Mouse (Mus musculus) cerebral cortex, adult 2 months (tissue): ENCODE measurements around the gene Krt24.

Experiments
- WGBS: fragments of 180-500 bp; shearing (Covaris S2); methylation state at CpG from one replicate; pipeline ENCODE4 v1.1.7; 2018; 5-methylcytosine and 5-hydroxymethylcytosine counted together

Gene Krt24

GRCm38 (mm10) chr11:99284833-99285312, at the start of gene Krt24:
Krt24 (minus strand) TSS chr11:99285262.
- 70% methylated on average over 11 of the region's 11 CpGs for WGBS

- 42% methylated on average over 13 of the region's 13 CpGs for WGBS
These were observed 48.4 kb upstream of the Krt24 start for GRCm38 (mm10) chr11:99333426-99333825.

- 76% methylated on average over 2 of the region's 2 CpGs for WGBS
These were observed 44.6 kb upstream of the Krt24 start for GRCm38 (mm10) chr11:99329655-99330054.

GRCm38 (mm10) chr11:99322851-99323250, 37.8 kb upstream of the Krt24 start, which contains the start of gene Krt25:
Krt25 (minus strand) TSS chr11:99322951.
- WGBS, result 93% methylated on average over 11 of the region's 11 CpGs

DNA sequence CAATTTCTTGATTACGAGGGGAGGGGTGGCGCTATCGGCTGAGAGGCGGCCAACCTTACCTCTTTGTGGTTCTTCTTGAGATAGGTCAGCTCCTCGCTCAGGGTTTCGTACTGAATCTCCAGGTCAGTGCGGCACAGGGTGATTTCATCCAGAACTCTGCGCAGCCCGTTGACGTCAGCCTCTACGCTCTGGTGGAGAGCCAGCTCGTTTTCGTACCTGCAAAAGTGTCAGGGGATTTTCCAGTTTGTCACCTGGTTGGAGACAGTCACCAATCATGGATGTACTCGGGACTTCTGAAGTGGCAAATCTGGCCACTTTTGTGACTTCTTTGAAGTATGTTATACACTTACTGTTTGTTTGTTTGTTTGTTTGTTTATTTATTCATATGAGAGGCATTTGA, 36.0 kb upstream of the Krt24 start:
- WGBS, result 93% methylated on average over 14 of the region's 14 CpGs

- WGBS, result 70% methylated on average over 9 of the region's 9 CpGs
These were observed 34.1 kb upstream of the Krt24 start for GRCm38 (mm10) chr11:99319127-99319526.

GRCm38 (mm10) chr11:99316543-99316942, 31.5 kb upstream of the Krt24 start:
- 70% methylated on average over 8 of the region's 8 CpGs for WGBS

- 96% methylated on average over 2 of the region's 2 CpGs for WGBS
These were observed 29.5 kb upstream of the Krt24 start for GRCm38 (mm10) chr11:99314594-99314993.

DNA sequence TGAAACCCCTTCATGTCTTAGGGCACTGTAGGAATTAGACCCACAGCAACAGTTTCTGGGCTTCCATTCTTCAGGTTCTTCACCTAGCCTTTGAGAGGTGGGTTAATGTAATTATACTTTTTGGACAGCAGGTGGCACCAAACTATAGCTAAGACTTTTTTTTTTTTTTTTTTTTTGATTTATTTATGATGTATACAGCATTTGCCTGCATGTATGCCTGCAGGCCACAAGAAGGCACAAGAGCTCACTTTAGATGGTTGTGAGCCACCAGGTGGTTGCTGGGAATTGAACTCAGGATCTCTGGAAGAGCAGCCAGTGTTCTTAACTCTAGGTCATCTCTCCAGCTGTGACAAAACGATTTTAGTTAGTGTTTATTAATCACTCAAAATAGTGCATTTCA, 25.8 kb upstream of the Krt24 start:
- WGBS, result 89% methylated on average over 1 of the region's 1 CpGs

DNA sequence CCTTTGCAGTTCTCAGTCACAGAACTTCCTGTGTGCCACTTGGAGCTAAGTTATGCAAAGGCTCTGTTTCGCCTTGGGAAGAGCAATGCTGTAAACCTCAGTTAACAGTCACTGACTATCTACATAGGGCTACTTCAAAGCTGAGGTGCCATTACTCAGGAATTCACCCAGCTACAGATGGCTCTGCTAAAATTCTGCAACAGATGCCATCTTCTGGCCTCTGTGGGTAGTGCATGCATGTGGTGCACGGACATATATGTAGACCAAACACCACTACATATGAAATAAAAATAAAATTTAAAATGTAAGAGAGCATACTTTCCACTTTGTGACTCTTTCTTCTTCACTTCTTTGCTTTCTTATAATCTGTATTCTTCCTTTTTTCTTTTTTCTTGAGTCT, 22.5 kb upstream of the Krt24 start:
- WGBS, result 41% methylated on average over 2 of the region's 2 CpGs

DNA sequence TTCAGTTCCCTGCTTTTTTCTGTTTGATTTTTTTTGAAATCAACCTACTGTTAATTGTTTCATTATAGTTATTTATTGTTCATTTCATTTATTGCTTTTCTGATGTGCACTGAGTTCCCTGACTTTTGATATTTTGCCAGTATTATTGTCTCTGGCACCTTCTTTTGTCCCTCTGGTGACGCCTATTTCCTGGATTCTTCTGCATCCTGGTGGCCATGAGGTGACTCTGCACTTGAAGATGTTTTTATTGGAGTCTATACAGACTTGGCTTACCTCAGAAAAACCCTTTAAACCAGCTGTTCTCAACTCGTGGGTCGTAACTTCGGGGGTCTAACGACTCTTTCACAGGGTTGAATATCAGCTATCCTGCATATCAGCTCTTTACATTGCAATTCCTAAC, 10.0 kb upstream of the Krt24 start:
- 54% methylated on average over 5 of the region's 5 CpGs for WGBS

- WGBS, result 58% methylated on average over 5 of the region's 5 CpGs
These were observed 7.8 kb upstream of the Krt24 start for GRCm38 (mm10) chr11:99292846-99293245.

GRCm38 (mm10) chr11:99284011-99284410, 1.1 kb downstream of the Krt24 start:
- WGBS, result 61% methylated on average over 5 of the region's 5 CpGs

- 70% methylated on average over 4 of the region's 4 CpGs for WGBS
These were observed 1.7 kb downstream of the Krt24 start for GRCm38 (mm10) chr11:99283334-99283733.

DNA sequence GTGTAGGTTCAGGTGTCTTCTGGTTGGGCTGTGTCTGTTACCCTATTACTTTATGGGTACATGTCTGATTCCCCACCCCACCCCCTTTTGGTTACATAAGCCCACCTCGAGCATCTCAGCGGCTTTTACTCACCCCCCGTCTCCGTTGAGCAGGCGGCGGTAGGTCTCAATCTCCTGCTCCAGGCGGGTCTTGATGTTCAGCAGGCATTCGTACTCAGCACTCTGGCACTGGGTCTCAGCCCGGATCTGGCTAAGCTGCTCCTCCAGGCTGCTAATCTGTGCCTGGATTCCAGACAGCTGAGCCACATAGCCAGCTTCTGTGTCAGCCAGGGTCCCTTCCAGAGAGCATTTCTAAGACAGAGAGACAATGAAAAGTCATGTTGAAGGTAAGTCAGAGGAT, 3.9 kb downstream of the Krt24 start:
- WGBS, result 84% methylated on average over 9 of the region's 9 CpGs

GRCm38 (mm10) chr11:99279986-99280385, 5.1 kb downstream of the Krt24 start:
- WGBS, result 60% methylated on average over 5 of the region's 5 CpGs

DNA sequence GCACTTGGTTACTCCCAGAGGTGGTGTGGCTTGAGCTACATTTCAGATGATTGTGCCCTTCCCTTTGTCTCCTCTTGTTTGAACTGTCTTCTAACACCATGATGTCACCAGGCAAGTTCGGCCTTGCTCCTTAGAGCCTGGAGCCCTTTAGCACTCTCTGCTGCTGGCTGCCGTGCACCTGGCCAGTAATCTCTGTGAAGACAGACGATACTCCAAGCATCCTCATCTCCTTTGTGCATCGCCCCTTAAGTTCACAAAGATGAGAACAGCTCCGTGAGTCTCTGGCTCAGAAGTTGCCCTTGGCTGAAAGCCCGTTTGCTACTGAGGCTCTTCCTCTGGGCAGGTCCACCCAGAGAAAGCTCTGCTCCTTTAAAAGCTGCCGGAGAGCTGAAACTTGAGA, 8.3 kb downstream of the Krt24 start:
- 61% methylated on average over 7 of the region's 7 CpGs for WGBS

- WGBS, result 91% methylated on average over 6 of the region's 6 CpGs
These were observed 9.4 kb downstream of the Krt24 start for GRCm38 (mm10) chr11:99275624-99276023.

DNA sequence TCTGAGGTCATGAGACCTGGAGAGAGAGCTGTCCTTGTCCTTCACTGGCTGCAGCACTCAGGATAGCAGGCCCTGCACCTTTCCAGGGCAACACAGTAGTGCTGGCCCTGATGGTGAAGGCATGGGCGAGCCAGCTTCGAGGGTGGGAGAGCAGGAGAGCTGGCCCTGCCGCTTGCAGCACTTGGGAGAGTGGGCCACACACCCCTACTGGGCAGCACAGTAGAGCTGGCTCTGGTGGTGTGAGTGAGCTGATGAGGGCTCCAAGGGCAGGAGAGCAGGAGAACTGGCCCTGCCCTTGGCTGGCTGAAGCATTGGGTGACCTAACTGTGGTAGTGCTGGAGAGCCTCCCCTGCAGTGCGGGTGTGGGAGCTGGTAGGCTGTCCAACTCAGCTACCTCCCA, 12.3 kb downstream of the Krt24 start:
- 96% methylated on average over 4 of the region's 4 CpGs for WGBS

DNA sequence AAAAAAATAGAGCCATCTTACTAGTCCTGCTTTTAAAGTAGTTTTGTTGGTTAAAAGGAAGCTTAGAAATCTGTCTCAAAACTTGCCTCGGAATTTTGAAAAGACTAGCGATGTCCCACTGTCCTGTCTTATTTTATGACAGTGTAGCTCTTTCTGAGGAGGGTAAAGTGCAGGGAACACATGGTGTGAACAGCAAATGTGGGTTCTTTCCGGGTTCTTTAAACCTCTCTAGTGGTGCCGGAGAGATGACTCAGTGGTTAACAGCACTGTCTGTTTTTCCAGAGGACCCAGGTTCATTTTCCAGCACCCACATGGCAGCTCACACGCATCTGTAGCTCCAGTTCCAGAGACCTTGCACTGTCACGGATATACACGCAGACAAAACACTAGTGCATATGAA, 15.9 kb downstream of the Krt24 start:
- 52% methylated on average over 7 of the region's 7 CpGs for WGBS

- WGBS, result 15% methylated on average over 9 of the region's 9 CpGs
These were observed 19.3 kb downstream of the Krt24 start for GRCm38 (mm10) chr11:99265796-99266195.

DNA sequence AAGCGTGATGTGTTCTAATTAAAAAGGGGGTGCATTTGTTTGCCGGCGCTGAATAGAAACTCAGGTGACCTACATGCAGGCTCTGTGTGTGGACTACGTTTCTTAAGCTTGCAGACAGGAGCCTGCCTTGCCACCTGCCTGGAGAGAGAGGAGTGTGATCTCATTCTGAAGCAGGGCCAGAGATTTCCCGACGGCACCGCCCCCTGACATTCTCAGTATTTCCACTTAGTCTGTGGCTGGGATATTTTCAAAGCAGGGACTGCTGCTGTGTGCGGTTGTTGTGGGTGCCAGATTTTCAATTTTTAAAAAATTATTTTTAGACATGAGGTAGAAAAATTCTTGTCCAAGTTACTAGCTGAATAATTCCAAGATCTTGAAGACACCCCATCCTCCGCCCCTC, 19.8 kb downstream of the Krt24 start:
- 31% methylated on average over 9 of the region's 9 CpGs for WGBS

DNA sequence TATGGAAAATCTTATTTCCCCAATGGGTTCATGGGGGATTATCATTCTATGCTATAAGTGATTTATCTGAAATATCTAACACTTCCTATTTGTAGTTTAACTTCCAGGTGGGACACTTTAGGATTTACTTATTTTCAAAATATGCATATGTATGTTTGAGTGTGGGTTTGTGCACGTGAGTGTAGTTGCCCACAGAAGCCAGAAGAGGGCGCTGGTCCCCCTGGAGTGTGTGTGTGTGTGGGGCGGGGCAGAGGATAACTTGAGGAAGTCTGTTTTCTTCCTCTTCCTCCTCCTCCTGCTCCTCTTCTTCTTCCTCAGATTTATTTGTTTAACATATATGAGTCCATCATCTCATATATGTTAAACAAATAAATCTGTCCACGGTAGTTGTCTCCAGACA, 28.8 kb downstream of the Krt24 start:
- 78% methylated on average over 4 of the region's 4 CpGs for WGBS

DNA sequence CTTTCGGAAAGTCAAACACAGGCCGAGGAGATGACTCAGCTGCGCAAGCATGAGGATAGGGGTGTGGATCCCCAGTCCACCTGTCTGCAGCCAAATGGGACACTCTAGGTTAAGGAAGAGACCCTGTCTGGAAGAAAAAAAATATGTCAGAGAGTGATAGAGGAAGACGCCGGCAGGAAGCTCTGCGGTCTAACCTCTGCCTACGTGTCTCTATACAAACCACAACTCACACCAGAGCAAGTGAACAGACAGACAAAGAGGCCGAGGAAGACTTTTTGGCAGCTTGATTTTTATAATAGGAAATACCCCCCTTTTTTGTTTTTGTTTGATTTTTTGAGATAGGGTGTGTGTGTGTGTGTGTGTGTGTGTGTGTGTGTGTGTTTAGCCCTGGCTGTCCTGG, 29.7 kb downstream of the Krt24 start:
- WGBS, result 94% methylated on average over 8 of the region's 8 CpGs

- WGBS, result 41% methylated on average over 2 of the region's 2 CpGs
These were observed 31.2 kb downstream of the Krt24 start for GRCm38 (mm10) chr11:99253893-99254292.
